Mouse (Mus musculus): Measurements from ENCODE around the gene Uso1.

The Uso1 gene

DNA sequence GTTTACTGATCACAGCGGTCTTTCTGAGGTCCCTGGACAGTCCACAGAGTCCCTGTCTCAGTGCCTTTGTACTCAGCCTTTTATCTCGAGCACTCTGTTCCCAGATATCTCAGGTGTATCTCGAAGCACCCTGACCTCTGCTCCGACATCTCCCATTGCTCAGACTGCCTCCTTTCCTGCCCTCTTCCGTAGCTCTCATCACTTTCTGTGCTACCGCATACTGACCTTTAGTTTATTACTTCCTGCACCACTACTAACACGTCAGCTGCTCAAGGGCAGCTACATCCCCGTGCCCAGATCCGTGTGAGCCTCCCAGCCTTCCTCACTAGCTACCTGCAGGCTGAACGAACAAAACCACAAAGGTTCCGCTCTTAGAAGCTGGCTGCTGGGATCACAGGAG is 110.9 kb downstream of the Uso1 start:
- no peak for DNase-seq

DNA sequence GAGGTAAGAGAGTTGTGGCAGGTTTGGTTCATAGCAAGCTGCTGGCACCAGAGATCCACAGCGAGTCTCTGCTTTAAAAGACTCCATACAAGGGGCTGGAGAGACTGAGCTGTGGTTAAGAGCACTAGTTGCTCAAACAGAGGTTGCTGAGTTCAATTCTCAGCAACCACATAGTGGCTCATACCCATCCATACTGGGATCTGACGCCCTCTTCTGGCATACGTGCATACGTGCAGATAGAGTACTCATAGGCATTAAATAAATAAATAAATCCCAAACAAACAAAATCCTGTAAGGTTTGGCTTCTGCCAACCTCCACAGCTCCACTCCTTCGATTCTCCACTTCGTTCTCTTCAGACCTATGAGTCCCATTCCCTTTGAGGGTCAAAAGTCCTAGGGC is 114.3 kb downstream of the Uso1 start:
- DNase-seq = no peak
